In genomic region chr5:122899777-122900557, GRCm38 (mm10) we compare ENCODE assay signal across 8 mouse cellular contexts. TPM values are rescaled to one million over a fixed set of nuclear protein-coding genes. Genes with fewer than 3 reads are reported as not detected.
DNase-seq lines count a peak whose midpoint lies in the region; ATAC-seq and TF ChIP-seq lines count a peak whose summit lies in the region.

No protein-coding gene starts in this region.

- peak; percentile 78 for DNase-seq in G1E (ENCODE audit: low spot score)
- peak; percentile 89 to 93 for DNase-seq in cerebellum, adult 18-20 months
- DNase-seq in heart, postnatal 36 days, result peak; percentile 89
- peak; percentile 79 to 85 for DNase-seq in layer of hippocampus, adult 2 months (ENCODE audit: low spot score in 2 of 2)
- peak; percentile 81 for DNase-seq in lung, adult 2 months
- peak; percentile 92 for DNase-seq in testis, postnatal 14 days (ENCODE audit: low spot score)

- H3K9ac ChIP-seq in forebrain, embryonic 16.5 days (replicated peaks; ENCODE audit: low read depth, low read length), result peak overlapping the region; percentile 95

- H3K36me3 ChIP-seq in G1E (replicated peaks), result peaks cover 2% of the 10 kb centered on the region
- no peaks in the 10 kb centered on the region for H3K36me3 ChIP-seq in forebrain, embryonic 16.5 days (ENCODE audit: control insufficient read depth, insufficient read depth)

- peaks cover 10% of the 10 kb centered on the region for H3K27me3 ChIP-seq in G1E (ENCODE audit: insufficient read depth, low read length)
- no peaks in the 10 kb centered on the region for H3K27me3 ChIP-seq in forebrain, embryonic 16.5 days (replicated peaks; ENCODE audit: control insufficient read depth, insufficient read depth, low read length)

- H3K4me3 ChIP-seq in G1E (ENCODE audit: low read depth, low read length), result peak overlapping the region; percentile 75
- H3K4me3 ChIP-seq in forebrain, embryonic 16.5 days (replicated peaks; ENCODE audit: low read length), result peak overlapping the region; percentile 92
- peak overlapping the region; percentile 77 for H3K4me3 ChIP-seq in layer of hippocampus, adult 2 months
- H3K4me3 ChIP-seq in lung, adult 2 months (replicated peaks; ENCODE audit: extremely low read depth, low read depth, low read length), result peak overlapping the region; percentile 61

- H3K4me1 ChIP-seq in G1E (ENCODE audit: insufficient read depth, low read depth, low read length), result peaks cover 34% of the 10 kb centered on the region
- peaks cover 32% of the 10 kb centered on the region for H3K4me1 ChIP-seq in forebrain, embryonic 16.5 days (replicated peaks; ENCODE audit: control insufficient read depth, insufficient read depth, low read length)
- peaks cover 5% of the 10 kb centered on the region for H3K4me1 ChIP-seq in lung, adult 2 months (ENCODE audit: control insufficient read depth, insufficient read depth, low read length)

- no peak for TF ChIP-seq CTCF in G1E (IDR thresholded peaks at IDR 0.05; ENCODE audit: low read depth, low read length)
- peak; percentile 23 for TF ChIP-seq CTCF in layer of hippocampus, adult 2 months (conservative IDR thresholded peaks at IDR 0.05)
- no peak for TF ChIP-seq CTCF in lung, adult 2 months (IDR thresholded peaks at IDR 0.05; ENCODE audit: insufficient read depth, low read length)

- WGBS in forebrain, embryonic 16.5 days, result under 1% methylated on average over 82 of the region's 120 CpGs
- under 1% methylated on average over 100 of the region's 120 CpGs for WGBS in lung, adult 2 months

- peak; percentile 49 for ATAC-seq in G1E (ENCODE audit: extremely low read depth, insufficient number of reproducible peaks, low FRiP score, poor library complexity, severe bottlenecking)
- ATAC-seq in forebrain, embryonic 16.5 days, result peak; percentile 96
- ATAC-seq in neutrophil, adult 5-6 weeks (ENCODE audit: extremely low read depth, insufficient number of reproducible peaks, low FRiP score, poor library complexity, severe bottlenecking), result peak; percentile 72

- H3K9me3 ChIP-seq in G1E (replicated peaks), result no peaks in the 10 kb centered on the region
- H3K9me3 ChIP-seq in forebrain, embryonic 16.5 days (ENCODE audit: control insufficient read depth, low read length), result no peaks in the 10 kb centered on the region

- intact Hi-C loops in heart, postnatal 36 days (cut with DNase I), result loop anchor here (5.0 kb wide), 1 partner anchor 48 kb away; the partner anchor contains the start of gene Rnf34

- H3K27ac ChIP-seq in forebrain, embryonic 16.5 days (ENCODE audit: low read length), result peak overlapping the region; percentile 96
- H3K27ac ChIP-seq in layer of hippocampus, adult 2 months, result peak overlapping the region; percentile 68

- H3K4me2 ChIP-seq in forebrain, embryonic 16.5 days (ENCODE audit: low read length), result peak overlapping the region; percentile 90

- no peak for TF ChIP-seq POLR2A in lung, adult 2 months (IDR thresholded peaks at IDR 0.05; ENCODE audit: borderline replicate concordance, extremely low read depth, low read depth, low read length)

RNA-seq across cellular contexts. Expression of gene Rnf34, which starts 50.1 kb away (rescaled TPM):
- total RNA-seq in G1E (2014; fragmentation: Nextera tagmentation) (12.9 and 13.4 TPM in 2 replicates), G1E (2017) (23.8 and 26.7 TPM in 2 replicates)
- polyA plus RNA-seq in G1E (2012), result 10.7 and 18.6 TPM in 2 replicates
- 52.3 and 58.0 TPM in 2 replicates for polyA plus RNA-seq in forebrain, embryonic 16.5 days (2015; fragmentation: Nextera tagmentation; extraction: Ambion mirVana)
- 10 to 100 TPM; 25.6 to 30.1 TPM for total RNA-seq in heart, postnatal 36 days (2021)
- total RNA-seq in layer of hippocampus, adult 2 months (2021), result 10 to 100 TPM; 53.7 to 54.1 TPM
- polyA plus RNA-seq in lung, adult 2 months (2012; rRNA removed), result 7.8 and 9.6 TPM in 2 replicates
- total RNA-seq in neutrophil, adult 5-6 weeks (2017), result 28.2 and 33.8 TPM in 2 replicates

Comparison
In these comparisons a context has a peak if more than half of its experiments do, and no peak if none do; other contexts are left out.
1. Peak in every context shown above with its lines: DNase-seq, ATAC-seq, H3K4me3 ChIP-seq and H3K27ac ChIP-seq.